Mouse (Mus musculus) liver, adult 2 months (tissue): ENCODE measurements around the gene Emd. TPM values are rescaled to one million over a fixed set of nuclear protein-coding genes. Genes with fewer than 3 reads are reported as not detected.
A peak's percentile ranks its signal among the peaks of the same experiment; 100 is the strongest.

Source experiments
- DNase-seq: peaks from one replicate; pipeline ENCODE4 v3.0.0-alpha.2; 2011; ENCODE audit warnings: low read depth, low spot score; ENCODE audit errors: extremely low read depth
- H3K27ac ChIP-seq: fragments of 200-500 bp; replicated peaks from 2 replicates; pipeline ENCODE4 v1.5.1; 2012; ENCODE audit warnings: low read depth, mild to moderate bottlenecking, control low read depth, inconsistent platforms, low read length; ENCODE audit not compliant: insufficient read depth
- H3K27me3 ChIP-seq: fragments of 200-500 bp; 2 replicates; pipeline ENCODE4 v1.6.1; 2012; ENCODE audit warnings: mild to moderate bottlenecking, moderate library complexity, low read length, inconsistent platforms; ENCODE audit not compliant: control insufficient read depth, insufficient read depth
- H3K36me3 ChIP-seq: fragments of 200-500 bp; 2 replicates; pipeline ENCODE4 v1.6.1; 2012; ENCODE audit warnings: low read length, inconsistent platforms; ENCODE audit not compliant: control insufficient read depth, insufficient read depth
- H3K4me1 ChIP-seq: fragments of 200-500 bp; 2 replicates; pipeline ENCODE4 v1.6.1; 2011; ENCODE audit warnings: low read length; ENCODE audit not compliant: control insufficient read depth, insufficient read depth
- H3K4me3 ChIP-seq: fragments of 200-500 bp; 2 replicates; pipeline ENCODE4 v1.5.1; 2011; ENCODE audit warnings: low read depth, mild to moderate bottlenecking, control low read depth, low read length, moderate library complexity; ENCODE audit not compliant: insufficient read depth
- H3K79me2 ChIP-seq: fragments of 200-500 bp; 2 replicates; pipeline ENCODE4 v1.6.1; 2012; ENCODE audit warnings: inconsistent platforms, mild to moderate bottlenecking, low read length, moderate library complexity; ENCODE audit not compliant: control insufficient read depth, insufficient read depth
- H3K9ac ChIP-seq: fragments of 200-500 bp; 2 replicates; pipeline ENCODE4 v1.6.1; 2012; ENCODE audit warnings: low read depth, mild to moderate bottlenecking, control low read depth, inconsistent platforms, low read length
- CTCF ChIP-seq: fragments of 200-500 bp; IDR thresholded peaks from 2 replicates; pipeline ENCODE4 v1.5.1; 2011; ENCODE audit warnings: low read depth, low read length, control low read depth
- POLR2A ChIP-seq: fragments of 200-500 bp; IDR thresholded peaks from 2 replicates; pipeline ENCODE4 v1.6.1; 2011; ENCODE audit warnings: low read length, control low read depth; ENCODE audit not compliant: insufficient read depth; ENCODE audit errors: extremely low read depth
- WGBS: fragments of 180-500 bp; shearing (Covaris S2); methylation state at CpG from one replicate; pipeline ENCODE4 v1.1.7; 2018; 5-methylcytosine and 5-hydroxymethylcytosine counted together
- polyA plus RNA-seq: library from polyadenylated mRNA; depleted of rRNA; stranded (reverse); fragments of >200 nt; gene quantifications from 2 replicates; pipeline ENCODE4 v1.2.3, GENCODE M21; 2012
- total RNA-seq: library from RNA; depleted of rRNA; stranded (reverse); fragments of >200 nt; gene quantifications from 2 replicates; pipeline ENCODE4 v1.2.3, GENCODE M21; 2014

Emd gene
- total and polyA plus RNA-seq, 2 experiments: 10.2 to 38.8 TPM

GRCm38 (mm10) chrX:74246213-74246681 is 8.2 kb upstream of the Emd start:
- Histone ChIP-seq H3K79me2 (no peaks in the 10 kb centered on the region), H3K27me3 (no peaks in the 10 kb centered on the region), H3K9ac (peak overlapping the region; percentile 69), H3K4me1 (peaks cover 3% of the 10 kb centered on the region; the same call in 1 of the 2 replicates), H3K4me3 (peak overlapping the region; percentile 72), H3K36me3 (no peaks in the 10 kb centered on the region), H3K27ac (peak overlapping the region; percentile 50)
- DNase-seq: peak; percentile 79
- no peak for TF ChIP-seq CTCF
- TF ChIP-seq POLR2A: peak; percentile 81
- under 1% methylated on average over 35 of the region's 38 CpGs for WGBS

- Histone ChIP-seq H3K4me1 (peaks cover 3% of the 10 kb centered on the region; the same call in 1 of the 2 replicates), H3K79me2 (no peaks in the 10 kb centered on the region), H3K27me3 (no peaks in the 10 kb centered on the region), H3K27ac (peak overlapping the region; percentile 38; the same call in 1 of the 2 replicates), H3K4me3 (peak overlapping the region; percentile 60), H3K9ac (peak overlapping the region; percentile 67), H3K36me3 (no peaks in the 10 kb centered on the region)
- 7% methylated on average over 15 of the region's 15 CpGs for WGBS
- no peak for DNase-seq
- TF ChIP-seq POLR2A (no peak), CTCF (no peak)
These were observed 7.8 kb upstream of the Emd start for GRCm38 (mm10) chrX:74246693-74247092.

- no peaks in the 10 kb centered on the region for H3K79me2 ChIP-seq
- no peak overlapping the region for H3K9ac ChIP-seq
- DNase-seq: no peak
- WGBS: 4% methylated on average over 2 of the region's 3 CpGs
- H3K36me3 ChIP-seq: no peaks in the 10 kb centered on the region
- H3K4me3 ChIP-seq: no peak overlapping the region
- no peaks in the 10 kb centered on the region for H3K27me3 ChIP-seq
- H3K27ac ChIP-seq: no peak overlapping the region
- peak; percentile 67 for TF ChIP-seq CTCF
- no peak for TF ChIP-seq POLR2A
- peaks cover 3% of the 10 kb centered on the region; the same call in 1 of the 2 replicates for H3K4me1 ChIP-seq
These were observed 5.8 kb upstream of the Emd start for GRCm38 (mm10) chrX:74248651-74249050.

- peak within 1 kb of the TSS; percentile 50 for H3K4me3 ChIP-seq
- peak; percentile 58 for TF ChIP-seq CTCF
- no peak for TF ChIP-seq POLR2A
- 0 out of 2 replicates have a peak within 1 kb of the TSS, but pooled peaks have one; percentile 8 for H3K27ac ChIP-seq
- WGBS: 2% methylated on average over 20 of the region's 38 CpGs
- peaks cover 3% of the 10 kb centered on the region; the same call in 1 of the 2 replicates for H3K4me1 ChIP-seq
- peak within 1 kb of the TSS; percentile 66 for H3K9ac ChIP-seq
- no peaks in the 10 kb centered on the region for H3K79me2 ChIP-seq
- H3K36me3 ChIP-seq: no peaks in the 10 kb centered on the region
- H3K27me3 ChIP-seq: no peaks in the 10 kb centered on the region
- no peak for DNase-seq
These were observed 4.9 kb upstream of the Emd start, which contains the start of gene Flna for GRCm38 (mm10) chrX:74249615-74250014. TSS of gene Flna (minus strand) at chrX:74249820.

GRCm38 (mm10) chrX:74254888-74255565 is 540 bp downstream of the Emd start:
- H3K27ac ChIP-seq: peak overlapping the region; percentile 68
- no peaks in the 10 kb centered on the region for H3K27me3 ChIP-seq
- peak overlapping the region; percentile 83 for H3K4me3 ChIP-seq
- TF ChIP-seq POLR2A (no peak), CTCF (no peak)
- H3K4me1 ChIP-seq: peaks cover 4% of the 10 kb centered on the region; the same call in 1 of the 2 replicates
- no peaks in the 10 kb centered on the region for H3K79me2 ChIP-seq
- peak overlapping the region; percentile 82 for H3K9ac ChIP-seq
- 3% methylated on average over 28 of the region's 31 CpGs for WGBS
- H3K36me3 ChIP-seq: peaks cover 3% of the 10 kb centered on the region; the same call in 1 of the 2 replicates
- DNase-seq: no peak

GRCm38 (mm10) chrX:74257746-74258145 is 3.3 kb downstream of the Emd start:
- Histone ChIP-seq H3K79me2 (no peaks in the 10 kb centered on the region), H3K4me3 (no peak overlapping the region), H3K27me3 (no peaks in the 10 kb centered on the region), H3K9ac (no peak overlapping the region), H3K27ac (no peak overlapping the region), H3K36me3 (peaks cover 3% of the 10 kb centered on the region; the same call in 1 of the 2 replicates), H3K4me1 (0 out of 2 replicates have a peak, but pooled peaks cover 3% of the 10 kb centered on the region)
- no peak for DNase-seq
- WGBS: 97% methylated on average over 3 of the region's 3 CpGs
- no peak for TF ChIP-seq CTCF
